Mouse (Mus musculus) liver, embryonic 11.5 days (tissue): ENCODE measurements around the gene Gm36028. TPM values are rescaled to one million over a fixed set of nuclear protein-coding genes. Genes with fewer than 3 reads are reported as not detected.

Experiments
- ATAC-seq: fragments of 200-750 bp; cut with Nextera tagmentation; replicated peaks from 2 replicates; pipeline ENCODE4 v1.8.0; 2017; ENCODE audit warnings: moderate number of reproducible peaks, mild to moderate bottlenecking, moderate TSS enrichment, moderate library complexity; ENCODE audit not compliant: low FRiP score
- DNase-seq: peaks from one replicate; pipeline ENCODE4 v3.0.0-alpha.2; 2017; ENCODE audit warnings: low spot score
- H3K27ac ChIP-seq: fragments of 300-500 bp; sonication (generic); 2 replicates; pipeline ENCODE4 v1.5.1; 2014; ENCODE audit warnings: mild to moderate bottlenecking, low read depth, low read length, control low read depth
- H3K27me3 ChIP-seq: fragments of 300-500 bp; sonication (generic); replicated peaks from 2 replicates; pipeline ENCODE4 v1.6.1; 2014; ENCODE audit warnings: low read length, mixed read lengths; ENCODE audit not compliant: control insufficient read depth, insufficient read depth
- H3K36me3 ChIP-seq: fragments of 300-500 bp; sonication (generic); 2 replicates; pipeline ENCODE4 v1.6.1; 2014; ENCODE audit warnings: mild to moderate bottlenecking, low read length, moderate library complexity, mixed read lengths; ENCODE audit not compliant: control insufficient read depth, insufficient read depth
- H3K4me1 ChIP-seq: fragments of 300-500 bp; sonication (generic); replicated peaks from 2 replicates; pipeline ENCODE4 v1.6.1; 2014; ENCODE audit warnings: low read length, mixed read lengths; ENCODE audit not compliant: control insufficient read depth, insufficient read depth
- H3K4me2 ChIP-seq: fragments of 300-500 bp; sonication (generic); 2 replicates; pipeline ENCODE4 v1.6.1; 2014; ENCODE audit warnings: mild to moderate bottlenecking, control low read depth, moderate library complexity
- H3K4me3 ChIP-seq: fragments of 300-500 bp; sonication (generic); 2 replicates; pipeline ENCODE4 v1.5.1; 2014; ENCODE audit warnings: low read depth, low read length, control low read depth
- H3K9ac ChIP-seq: fragments of 300-500 bp; sonication (generic); 2 replicates; pipeline ENCODE4 v1.6.1; 2014; ENCODE audit warnings: low read depth, low read length, control low read depth
- H3K9me3 ChIP-seq: fragments of 300-500 bp; sonication (generic); 2 replicates; pipeline ENCODE4 v1.6.1; 2016; ENCODE audit warnings: low read length, inconsistent platforms, mixed read lengths; ENCODE audit not compliant: control insufficient read depth
- WGBS: fragments of 180-500 bp; shearing (Covaris S2); extraction: QIAGEN DNeasy Blood & Tissue Kit; methylation state at CpG from one replicate; pipeline ENCODE4 v1.1.7; 2014; 5-methylcytosine and 5-hydroxymethylcytosine counted together
- polyA plus RNA-seq: library from polyadenylated mRNA; unstranded; fragments of >200 nt; fragmentation: Nextera tagmentation; extraction: Ambion mirVana; gene quantifications from 2 replicates; pipeline ENCODE4 v1.2.1, GENCODE M21; 2014

Gm36028 gene
- polyA plus RNA-seq, 1 experiment from 2014 or later = 0.36 TPM

DNA sequence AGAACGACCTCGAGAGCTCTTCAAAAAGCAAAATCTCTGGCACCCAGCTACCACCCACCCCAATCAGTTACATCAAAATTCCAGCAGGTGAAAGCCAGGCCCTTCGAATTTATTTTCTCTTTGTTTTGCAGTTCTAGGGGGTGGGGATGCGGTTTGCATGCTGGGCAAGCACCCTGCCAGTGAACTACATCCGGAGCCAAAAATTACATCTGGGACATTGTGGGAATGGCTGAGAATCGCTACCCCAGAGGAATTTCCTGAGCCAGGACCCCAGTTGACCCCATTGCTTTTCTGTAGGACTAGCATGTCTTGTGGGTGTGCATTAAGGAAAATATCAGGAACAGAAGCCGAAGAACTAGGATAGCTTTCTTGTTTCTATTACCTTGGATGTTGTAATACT lies 29.9 kb downstream of the Gm36028 start:
- Histone ChIP-seq H3K27me3 (no peaks in the 10 kb centered on the region), H3K9me3 (no peaks in the 10 kb centered on the region), H3K4me1 (no peaks in the 10 kb centered on the region), H3K27ac (no peak overlapping the region), H3K9ac (no peak overlapping the region), H3K36me3 (peaks cover 12% of the 10 kb centered on the region), H3K4me3 (no peak overlapping the region), H3K4me2 (no peak overlapping the region)
- 80% methylated on average over 7 of the region's 7 CpGs for WGBS
- ATAC-seq (no peak), DNase-seq (no peak)

DNA sequence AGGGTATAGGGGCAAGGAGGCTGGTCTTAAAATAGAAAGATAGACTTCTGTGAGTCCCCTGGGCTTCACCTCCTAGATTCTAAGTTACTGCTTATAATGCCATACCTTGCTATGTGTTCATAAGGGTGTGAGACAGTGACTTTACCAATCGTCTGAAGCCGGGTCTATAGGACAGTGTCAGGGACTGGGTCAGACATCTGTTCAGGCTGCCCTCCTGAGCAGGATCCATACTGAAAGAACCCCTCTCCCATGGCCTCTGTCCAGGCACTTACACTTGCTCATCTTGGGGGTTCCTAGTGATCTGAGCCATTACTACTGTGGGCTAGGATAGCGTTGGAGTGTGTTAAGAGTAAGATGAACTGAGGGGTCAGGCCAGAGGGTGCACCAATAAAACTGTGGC lies 34.7 kb downstream of the Gm36028 start:
- ATAC-seq (no peak), DNase-seq (no peak)
- no peak overlapping the region for H3K9ac ChIP-seq
- no peak overlapping the region for H3K4me3 ChIP-seq
- no peaks in the 10 kb centered on the region for H3K27me3 ChIP-seq
- WGBS = 89% methylated on average over 3 of the region's 3 CpGs
- no peaks in the 10 kb centered on the region for H3K4me1 ChIP-seq
- no peaks in the 10 kb centered on the region for H3K9me3 ChIP-seq
- no peak overlapping the region for H3K4me2 ChIP-seq
- no peak overlapping the region for H3K27ac ChIP-seq
- peaks cover 21% of the 10 kb centered on the region for H3K36me3 ChIP-seq

DNA sequence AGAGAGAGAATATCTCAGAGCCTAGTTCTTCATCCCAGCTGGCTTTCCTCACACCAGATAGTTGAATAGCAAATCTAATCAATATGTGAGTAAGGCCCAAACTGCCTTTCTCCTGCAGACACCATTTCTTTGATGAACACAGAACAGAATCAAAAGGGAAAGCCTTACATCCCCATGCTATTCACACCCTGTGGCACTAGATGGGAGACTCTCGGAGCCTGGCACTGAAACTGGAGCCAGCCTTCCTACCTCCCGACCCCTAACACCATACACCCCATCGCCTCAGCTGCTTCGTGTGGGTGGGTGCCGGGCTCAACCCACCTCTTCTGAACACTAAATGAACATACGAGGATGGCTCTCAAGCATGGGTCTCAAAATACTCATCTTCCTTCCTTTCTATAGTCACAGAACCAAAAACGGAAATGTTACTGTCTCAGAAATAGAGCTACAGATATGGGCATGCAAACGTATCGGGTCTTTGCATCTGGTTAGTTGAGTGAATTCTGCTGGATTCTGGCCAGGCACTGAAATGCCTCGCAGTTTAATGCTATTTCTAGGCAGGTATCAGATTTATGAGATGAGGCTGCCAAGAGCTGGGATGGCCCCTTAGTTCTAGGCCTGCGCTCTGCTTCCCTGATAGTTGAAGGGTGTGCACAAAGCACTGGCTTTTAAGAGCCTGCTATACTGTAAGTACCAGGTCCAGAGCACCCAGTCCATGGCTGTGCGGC lies 36.0 kb downstream of the Gm36028 start:
- Histone ChIP-seq H3K36me3 (peaks cover 23% of the 10 kb centered on the region), H3K4me3 (no peak overlapping the region), H3K9ac (no peak overlapping the region), H3K9me3 (no peaks in the 10 kb centered on the region), H3K27me3 (no peaks in the 10 kb centered on the region), H3K4me1 (no peaks in the 10 kb centered on the region), H3K27ac (no peak overlapping the region), H3K4me2 (no peak overlapping the region)
- DNase-seq (no peak), ATAC-seq (no peak)
- 87% methylated on average over 12 of the region's 12 CpGs for WGBS

DNA sequence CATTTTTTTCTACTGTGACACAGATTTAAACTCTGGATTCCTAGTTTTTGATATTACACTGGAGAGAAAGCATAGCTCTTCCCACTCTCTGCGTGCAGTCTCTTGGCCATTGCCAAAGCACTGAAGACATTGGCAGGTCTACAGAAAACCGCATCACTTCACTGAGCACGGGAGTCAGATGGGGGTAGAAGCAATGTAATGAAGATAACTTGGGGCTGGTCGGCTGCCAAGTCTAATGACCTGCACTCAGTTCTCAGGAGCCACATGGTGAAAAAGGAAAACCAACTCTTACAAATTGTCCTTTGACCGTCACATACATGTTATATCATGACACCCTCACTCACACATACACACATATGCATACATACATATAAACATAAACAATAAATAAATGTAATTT lies 37.0 kb downstream of the Gm36028 start:
- ATAC-seq (no peak), DNase-seq (no peak)
- 82% methylated on average over 5 of the region's 5 CpGs for WGBS
- H3K4me2 ChIP-seq = no peak overlapping the region
- no peaks in the 10 kb centered on the region for H3K4me1 ChIP-seq
- no peak overlapping the region for H3K27ac ChIP-seq
- H3K36me3 ChIP-seq = peaks cover 21% of the 10 kb centered on the region
- no peaks in the 10 kb centered on the region for H3K9me3 ChIP-seq
- H3K4me3 ChIP-seq = no peak overlapping the region
- H3K27me3 ChIP-seq = no peaks in the 10 kb centered on the region
- H3K9ac ChIP-seq = no peak overlapping the region

DNA sequence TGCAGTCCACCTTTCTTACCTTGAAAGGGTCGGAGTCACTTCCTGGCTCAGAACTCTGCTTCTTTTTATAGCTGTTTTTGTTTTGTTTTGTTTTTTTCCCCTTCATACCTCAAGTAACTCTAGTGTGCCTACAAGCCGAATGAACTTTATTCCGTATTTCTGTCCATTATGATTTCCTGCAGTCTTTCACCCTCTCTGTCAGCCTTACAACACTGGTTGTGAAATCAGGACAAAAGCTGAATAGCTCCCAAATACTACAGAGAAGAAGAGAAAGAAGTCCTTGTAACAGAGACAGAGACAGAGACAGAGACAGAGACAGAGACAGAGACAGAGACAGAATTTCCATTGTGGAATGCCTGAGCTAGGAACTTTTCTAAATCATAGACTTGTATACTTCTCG lies 43.0 kb downstream of the Gm36028 start:
- 93% methylated on average over 4 of the region's 4 CpGs for WGBS
- Histone ChIP-seq H3K27me3 (no peaks in the 10 kb centered on the region), H3K4me1 (peaks cover 6% of the 10 kb centered on the region), H3K9me3 (no peaks in the 10 kb centered on the region), H3K4me3 (no peak overlapping the region), H3K36me3 (peaks cover 10% of the 10 kb centered on the region; the same call in 1 of the 2 replicates), H3K27ac (no peak overlapping the region), H3K4me2 (no peak overlapping the region), H3K9ac (no peak overlapping the region)
- no peak for ATAC-seq
- DNase-seq = no peak

DNA sequence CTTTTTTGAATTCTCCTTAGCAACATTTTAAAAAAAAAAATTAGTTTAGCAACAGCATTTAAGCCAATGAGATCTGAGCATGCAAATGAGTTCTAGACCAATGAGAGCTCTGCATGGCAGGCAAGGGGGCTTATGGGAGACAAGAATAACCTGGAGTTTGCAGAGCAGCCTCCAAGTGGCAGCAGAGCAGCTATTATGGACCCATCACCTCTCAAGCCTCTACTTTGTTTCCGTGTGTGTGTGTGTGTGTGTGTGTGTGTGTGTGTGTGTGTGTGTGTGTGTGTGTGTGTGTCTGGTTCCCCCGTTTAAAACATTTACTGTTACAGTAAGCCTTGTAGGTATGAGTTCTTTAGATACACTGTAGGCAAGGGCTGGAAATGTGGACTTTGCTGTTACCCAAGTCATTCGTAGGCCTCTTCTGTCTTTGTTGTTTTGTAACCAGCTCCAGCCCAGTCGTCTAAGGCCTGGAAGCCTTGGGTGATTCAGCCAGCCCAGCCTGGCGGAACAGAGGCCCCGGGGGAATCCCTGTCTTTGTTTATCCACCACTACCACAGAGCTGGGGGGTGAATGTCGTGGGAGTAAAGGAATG lies 46.5 kb downstream of the Gm36028 start:
- no peaks in the 10 kb centered on the region for H3K27me3 ChIP-seq
- H3K4me3 ChIP-seq = no peak overlapping the region
- WGBS = 34% methylated on average over 7 of the region's 7 CpGs

DNA sequence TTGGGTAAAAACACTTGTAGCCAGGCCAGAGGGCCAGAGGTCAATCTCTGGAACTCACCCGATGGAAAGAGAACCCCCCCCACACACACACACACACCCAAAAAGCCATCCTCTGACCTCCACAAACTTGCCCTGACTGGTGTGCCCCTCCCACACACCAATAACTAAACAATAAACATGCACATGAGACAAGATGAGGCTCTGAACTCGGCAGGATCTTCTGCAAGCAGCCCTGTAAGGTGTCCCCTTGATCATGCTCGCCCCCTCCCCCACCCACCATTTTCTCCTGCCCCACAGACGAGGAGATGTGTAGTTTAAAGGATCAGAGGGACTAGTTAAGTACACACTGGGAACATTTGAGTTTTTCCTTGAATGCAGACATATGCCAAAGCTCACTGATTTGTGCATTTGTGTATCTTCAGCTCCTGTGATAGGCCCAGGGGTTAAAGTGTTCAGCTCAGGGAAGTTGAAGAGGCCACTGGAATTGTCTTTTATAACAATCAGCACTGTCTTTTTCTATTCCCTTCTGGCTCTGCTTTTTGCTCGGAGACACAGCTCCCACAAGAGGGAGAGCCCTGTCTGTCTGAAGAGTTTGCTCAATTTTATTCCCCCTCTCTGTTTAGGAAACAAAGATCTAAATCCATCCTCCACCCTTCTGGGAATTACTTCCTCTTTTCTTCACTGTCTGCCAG lies 47.1 kb downstream of the Gm36028 start:
- DNase-seq = no peak
- Histone ChIP-seq H3K4me1 (peaks cover 9% of the 10 kb centered on the region), H3K27me3 (no peaks in the 10 kb centered on the region), H3K4me2 (peak overlapping the region; percentile 49), H3K9me3 (no peaks in the 10 kb centered on the region), H3K9ac (no peak overlapping the region), H3K4me3 (no peak overlapping the region), H3K27ac (peak overlapping the region; percentile 41; the same call in 1 of the 2 replicates), H3K36me3 (peaks cover 3% of the 10 kb centered on the region; the same call in 1 of the 2 replicates)
- WGBS = 41% methylated on average over 5 of the region's 5 CpGs
- peak; percentile 23; the same call in 1 of the 2 replicates for ATAC-seq

More for the DNA sequence above, 46.5 kb downstream of the Gm36028 start:
- ATAC-seq (peak; percentile 90), DNase-seq (no peak)
- H3K9ac ChIP-seq = 0 out of 2 replicates have a peak overlapping the region, but pooled peaks have one; percentile 26
- peak overlapping the region; percentile 49 for H3K4me2 ChIP-seq
- no peak overlapping the region for H3K27ac ChIP-seq
- H3K4me1 ChIP-seq = peaks cover 9% of the 10 kb centered on the region
- no peaks in the 10 kb centered on the region for H3K9me3 ChIP-seq
- peaks cover 3% of the 10 kb centered on the region; the same call in 1 of the 2 replicates for H3K36me3 ChIP-seq

DNA sequence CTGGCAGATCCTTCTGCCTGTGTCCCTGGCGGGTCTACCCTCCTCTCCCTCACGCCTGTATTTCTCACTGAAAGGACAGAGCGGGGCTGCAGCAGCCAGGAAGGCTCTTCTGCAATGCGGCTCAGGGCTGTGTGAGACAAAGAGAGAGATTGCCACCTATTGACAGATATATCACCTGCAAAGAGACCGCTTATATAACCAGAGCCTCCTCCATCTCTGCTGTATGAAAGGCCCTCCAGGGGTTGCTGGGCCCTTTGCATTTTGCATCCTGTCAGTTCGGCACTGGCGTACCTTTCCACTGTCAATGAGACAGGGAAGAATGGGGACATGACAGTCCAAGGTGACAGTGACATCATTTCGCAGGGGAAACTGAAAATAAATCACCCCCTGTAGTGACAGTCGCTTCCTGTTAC lies 48.5 kb downstream of the Gm36028 start:
- H3K27ac ChIP-seq = no peak overlapping the region
- H3K36me3 ChIP-seq = peaks cover 3% of the 10 kb centered on the region; the same call in 1 of the 2 replicates
- H3K4me1 ChIP-seq = peaks cover 9% of the 10 kb centered on the region
- 47% methylated on average over 9 of the region's 9 CpGs for WGBS
- H3K9ac ChIP-seq = no peak overlapping the region
- H3K4me3 ChIP-seq = no peak overlapping the region
- no peaks in the 10 kb centered on the region for H3K27me3 ChIP-seq
- ATAC-seq (no peak), DNase-seq (no peak)
- H3K9me3 ChIP-seq = no peaks in the 10 kb centered on the region
- no peak overlapping the region for H3K4me2 ChIP-seq
